Comparison of ENCODE assay signal across 28 mouse cellular contexts in genomic region chr4:85939460-85939859, GRCm38 (mm10).
DNase-seq lines count a peak whose midpoint lies in the region; ATAC-seq and TF ChIP-seq lines count a peak whose summit lies in the region.
"Had no signal": no experiment of that assay in that cellular context is flagged by ENCODE, and none has a peak within 500 bp of the region (broad histone marks: within the 10 kb centered on the region; RNA-seq: fewer than 3 reads in every experiment).

No protein-coding gene starts in this region.

- H3K9ac ChIP-seq in kidney, embryonic 15.5 days, result no peak overlapping the region
- no peak overlapping the region for H3K9ac ChIP-seq in lung, embryonic 14.5 days
- H3K9ac ChIP-seq in lung, postnatal 0 days (replicated peaks; ENCODE audit: low read depth), result no peak overlapping the region
- H3K9ac ChIP-seq: embryonic facial prominence, embryonic 13.5 days; forebrain, embryonic 12.5 days; forebrain, embryonic 15.5 days; heart, embryonic 12.5 days; heart, embryonic 15.5 days; hindbrain, embryonic 13.5 days had no signal

- peak; percentile 85 for ATAC-seq in kidney, embryonic 15.5 days (replicated peaks; ENCODE audit: low FRiP score)
- no peak for ATAC-seq in lung, embryonic 14.5 days (ENCODE audit: insufficient read depth)
- ATAC-seq in lung, postnatal 0 days, result peak; percentile 17; the same call in 1 of the 2 replicates
- ATAC-seq: CD4-positive, CD25-positive, alpha-beta regulatory T cell, adult 4 months; forebrain, embryonic 15.5 days had no signal

- H3K4me2 ChIP-seq in kidney, embryonic 15.5 days, result no peak overlapping the region
- H3K4me2 ChIP-seq in lung, embryonic 14.5 days, result no peak overlapping the region
- no peak overlapping the region for H3K4me2 ChIP-seq in lung, postnatal 0 days (replicated peaks; ENCODE audit: low read depth, low read length)
- H3K4me2 ChIP-seq: embryonic facial prominence, embryonic 13.5 days; forebrain, embryonic 12.5 days; forebrain, embryonic 15.5 days; heart, embryonic 12.5 days; heart, embryonic 15.5 days; hindbrain, embryonic 13.5 days had no signal

- no peak overlapping the region for H3K4me3 ChIP-seq in kidney, embryonic 15.5 days (replicated peaks)
- H3K4me3 ChIP-seq in lung, embryonic 14.5 days (ENCODE audit: low read depth, low read length), result no peak overlapping the region
- no peak overlapping the region for H3K4me3 ChIP-seq in lung, postnatal 0 days (ENCODE audit: low read depth, low read length)
- H3K4me3 ChIP-seq: embryonic facial prominence, embryonic 10.5 days; embryonic facial prominence, embryonic 13.5 days; erythroblast, embryonic 14.5 days; forebrain, embryonic 12.5 days; forebrain, embryonic 15.5 days; heart, embryonic 12.5 days; heart, embryonic 15.5 days; hindbrain, embryonic 10.5 days; hindbrain, embryonic 13.5 days had no signal

- no peaks in the 10 kb centered on the region for H3K4me1 ChIP-seq in kidney, embryonic 15.5 days
- no peaks in the 10 kb centered on the region for H3K4me1 ChIP-seq in lung, embryonic 14.5 days (ENCODE audit: insufficient read depth)
- no peaks in the 10 kb centered on the region for H3K4me1 ChIP-seq in lung, postnatal 0 days (ENCODE audit: insufficient read depth, low read depth, low read length)
- H3K4me1 ChIP-seq: forebrain, embryonic 12.5 days; forebrain, embryonic 15.5 days; heart, embryonic 12.5 days; heart, embryonic 15.5 days; hindbrain, embryonic 10.5 days; hindbrain, embryonic 13.5 days had no signal

- H3K9me3 ChIP-seq in kidney, embryonic 15.5 days (replicated peaks), result no peaks in the 10 kb centered on the region
- H3K9me3 ChIP-seq in lung, embryonic 14.5 days (ENCODE audit: low read depth, low read length), result no peaks in the 10 kb centered on the region
- no peaks in the 10 kb centered on the region for H3K9me3 ChIP-seq in lung, postnatal 0 days (ENCODE audit: low read length)
- H3K9me3 ChIP-seq: embryonic facial prominence, embryonic 10.5 days; embryonic facial prominence, embryonic 13.5 days; forebrain, embryonic 12.5 days; forebrain, embryonic 15.5 days; heart, embryonic 12.5 days; heart, embryonic 15.5 days; hindbrain, embryonic 10.5 days; hindbrain, embryonic 13.5 days had no signal

- no peak for DNase-seq in kidney, adult 8-10 months
- peak; percentile 9 for DNase-seq in lung, embryonic 14.5 days
- no peak for DNase-seq in lung, postnatal 4 days
- DNase-seq in lung, postnatal 0 days (ENCODE audit: low spot score), result peak; percentile 23
- DNase-seq in lung, adult 18-20 months, result no peak
- no peak for DNase-seq in thymus, postnatal 36 days
- DNase-seq: adrenal gland, adult 2 months; adrenal gland, postnatal 14 days; cerebellum, adult 11 months; cerebellum, adult 2 months; cerebellum, adult 9-11 months; cerebellum, postnatal 25 days; embryo, embryonic 11 days; gastrocnemius, postnatal 25 days; heart, adult 18-20 months; heart, postnatal 10 days; heart, postnatal 36 days had no signal

- no peak for TF ChIP-seq CTCF in lung, embryonic 14.5 days (IDR thresholded peaks at IDR 0.05; ENCODE audit: low read depth)
- no peak for TF ChIP-seq CTCF in lung, postnatal 0 days (IDR thresholded peaks at IDR 0.05)

- no peak for TF ChIP-seq EP300 in lung, postnatal 0 days (IDR thresholded peaks at IDR 0.05)

- 71% methylated on average over 5 of the region's 5 CpGs for WGBS in kidney, embryonic 15.5 days
- WGBS in lung, embryonic 14.5 days, result 72% methylated on average over 5 of the region's 5 CpGs
- 54% methylated on average over 5 of the region's 5 CpGs for WGBS in lung, postnatal 0 days

- H3K36me3 ChIP-seq in kidney, embryonic 15.5 days, result no peaks in the 10 kb centered on the region
- no peaks in the 10 kb centered on the region for H3K36me3 ChIP-seq in lung, embryonic 14.5 days (ENCODE audit: insufficient read depth)
- no peaks in the 10 kb centered on the region for H3K36me3 ChIP-seq in lung, postnatal 0 days (ENCODE audit: insufficient read depth, low read length)
- H3K36me3 ChIP-seq: embryonic facial prominence, embryonic 10.5 days; embryonic facial prominence, embryonic 13.5 days; forebrain, embryonic 12.5 days; forebrain, embryonic 15.5 days; heart, embryonic 12.5 days; heart, embryonic 15.5 days; hindbrain, embryonic 10.5 days; hindbrain, embryonic 13.5 days had no signal

- no peaks in the 10 kb centered on the region for H3K27me3 ChIP-seq in kidney, embryonic 15.5 days
- no peaks in the 10 kb centered on the region for H3K27me3 ChIP-seq in lung, embryonic 14.5 days (ENCODE audit: insufficient read depth, low read length)
- H3K27me3 ChIP-seq in lung, postnatal 0 days (replicated peaks; ENCODE audit: insufficient read depth, low read length), result no peaks in the 10 kb centered on the region
- H3K27me3 ChIP-seq: embryonic facial prominence, embryonic 13.5 days; forebrain, embryonic 12.5 days; forebrain, embryonic 15.5 days; heart, embryonic 12.5 days; heart, embryonic 15.5 days; hindbrain, embryonic 13.5 days had no signal

- H3K27ac ChIP-seq in kidney, embryonic 15.5 days, result 0 out of 2 replicates have a peak overlapping the region, but pooled peaks have one; percentile 23
- H3K27ac ChIP-seq in lung, embryonic 14.5 days (ENCODE audit: low read depth), result no peak overlapping the region
- no peak overlapping the region for H3K27ac ChIP-seq in lung, postnatal 0 days (ENCODE audit: low read length)
- H3K27ac ChIP-seq: embryonic facial prominence, embryonic 10.5 days; forebrain, embryonic 12.5 days; forebrain, embryonic 15.5 days; heart, embryonic 15.5 days; hindbrain, embryonic 10.5 days; hindbrain, embryonic 13.5 days had no signal

Comparison
In these comparisons a context has a peak if more than half of its experiments do, and no peak if none do; other contexts are left out.
1. DNase-seq: peak in lung, embryonic 14.5 days (single experiment) and lung, postnatal 0 days (single experiment); none in kidney, adult 8-10 months (0 of 2), lung, postnatal 4 days (0 of 2), lung, adult 18-20 months (0 of 2) and thymus, postnatal 36 days (0 of 2).